Mouse (Mus musculus): ENCODE data around the gene Lin7b. TPM values are rescaled to one million over a fixed set of nuclear protein-coding genes. Genes with fewer than 3 reads are reported as not detected.

Lin7b gene
- polyA plus RNA-seq, 1 experiment, result not detected

DNA sequence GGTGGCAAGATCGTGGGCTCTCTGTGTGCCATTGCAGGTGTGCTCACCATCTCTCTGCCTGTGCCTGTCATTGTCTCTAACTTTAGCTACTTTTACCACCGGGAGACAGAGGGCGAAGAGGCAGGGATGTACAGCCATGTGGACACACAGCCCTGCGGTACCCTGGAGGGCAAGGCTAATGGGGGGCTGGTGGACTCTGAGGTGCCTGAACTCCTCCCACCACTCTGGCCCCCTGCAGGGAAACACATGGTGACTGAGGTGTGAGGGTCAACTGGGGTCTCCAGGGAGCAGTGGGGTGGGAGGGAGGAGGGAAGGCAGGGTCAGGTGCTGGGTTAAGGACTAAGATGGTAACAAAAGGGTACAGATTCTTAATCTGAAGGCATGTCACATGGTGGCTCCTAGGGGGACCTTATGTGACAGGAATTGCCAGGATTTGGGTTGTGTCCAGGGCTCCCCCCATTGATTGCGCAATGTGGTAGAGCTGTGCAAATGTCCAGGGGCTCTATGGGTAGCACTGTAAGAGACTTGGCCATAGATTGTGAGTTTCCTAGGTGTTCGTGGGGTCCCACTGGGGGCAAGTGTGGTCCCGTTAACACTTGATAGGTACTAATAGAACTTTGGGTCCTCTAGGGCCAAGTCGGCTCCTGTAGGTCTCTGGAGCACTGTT, 39.2 kb upstream of the Lin7b start:
- H3K27ac ChIP-seq (ENCODE audit: insufficient read depth, low read depth, low read length), result no peak overlapping the region
- 88% methylated on average over 8 of the region's 8 CpGs for WGBS

DNA sequence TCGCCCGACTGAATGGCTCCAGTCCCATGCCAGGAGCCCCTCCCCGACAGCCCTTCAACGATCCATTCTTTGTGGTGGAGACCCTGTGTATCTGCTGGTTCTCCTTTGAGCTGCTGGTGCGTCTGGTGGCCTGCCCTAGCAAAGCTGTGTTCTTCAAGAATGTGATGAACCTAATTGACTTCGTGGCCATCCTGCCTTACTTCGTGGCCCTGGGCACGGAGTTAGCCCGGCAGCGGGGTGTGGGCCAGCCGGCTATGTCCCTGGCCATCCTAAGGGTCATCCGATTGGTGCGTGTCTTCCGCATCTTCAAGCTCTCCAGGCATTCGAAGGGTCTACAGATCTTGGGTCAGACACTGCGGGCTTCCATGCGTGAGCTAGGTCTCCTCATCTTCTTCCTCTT, 38.6 kb upstream of the Lin7b start:
- Histone ChIP-seq H3K27ac (ENCODE audit: insufficient read depth, low read depth, low read length) (no peak overlapping the region), H3K4me1 (ENCODE audit: control insufficient read depth, insufficient read depth, low read length) (peaks cover 17% of the 10 kb centered on the region; the same call in 1 of the 2 replicates), H3K4me3 (ENCODE audit: insufficient read depth, low read depth, low read length) (no peak overlapping the region)
- no peak for TF ChIP-seq CTCF (IDR thresholded peaks at IDR 0.05; ENCODE audit: insufficient read depth, low read depth, low read length)
- TF ChIP-seq POLR2A (IDR thresholded peaks at IDR 0.05; ENCODE audit: insufficient read depth, low read depth, low read length), result no peak
- 84% methylated on average over 17 of the region's 17 CpGs for WGBS

More for the DNA sequence above, 39.2 kb upstream of the Lin7b start:
- TF ChIP-seq CTCF (IDR thresholded peaks at IDR 0.05; ENCODE audit: insufficient read depth, low read depth, low read length), result no peak
- no peak for TF ChIP-seq POLR2A (IDR thresholded peaks at IDR 0.05; ENCODE audit: insufficient read depth, low read depth, low read length)
- Histone ChIP-seq H3K4me1 (ENCODE audit: control insufficient read depth, insufficient read depth, low read length) (peaks cover 22% of the 10 kb centered on the region; the same call in 1 of the 2 replicates), H3K4me3 (ENCODE audit: insufficient read depth, low read depth, low read length) (no peak overlapping the region)

DNA sequence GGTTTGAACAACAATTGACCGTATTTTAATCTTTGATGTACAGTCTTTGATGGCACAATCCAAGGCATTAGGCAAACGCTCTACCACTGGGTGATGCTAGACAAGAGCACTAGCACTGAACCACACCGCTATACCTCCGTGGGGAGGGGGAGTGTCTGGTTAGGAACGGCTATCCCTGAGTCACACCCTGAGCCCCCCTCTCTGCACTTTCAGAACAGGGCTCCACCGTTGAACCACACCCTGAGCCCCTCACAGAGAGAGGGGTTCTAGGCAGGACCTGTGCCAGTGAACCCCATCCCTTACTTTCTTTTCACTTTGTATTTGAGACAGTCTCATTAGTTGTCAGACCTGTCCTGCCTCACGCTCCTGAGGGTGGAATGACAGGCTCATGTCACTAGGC, 38.0 kb upstream of the Lin7b start:
- 75% methylated on average over 7 of the region's 7 CpGs for WGBS
- Histone ChIP-seq H3K27ac (ENCODE audit: insufficient read depth, low read depth, low read length) (no peak overlapping the region), H3K4me3 (ENCODE audit: insufficient read depth, low read depth, low read length) (no peak overlapping the region), H3K4me1 (ENCODE audit: control insufficient read depth, insufficient read depth, low read length) (peaks cover 11% of the 10 kb centered on the region; the same call in 1 of the 2 replicates)
- TF ChIP-seq POLR2A (IDR thresholded peaks at IDR 0.05; ENCODE audit: insufficient read depth, low read depth, low read length) (no peak), CTCF (IDR thresholded peaks at IDR 0.05; ENCODE audit: insufficient read depth, low read depth, low read length) (no peak)

- no peak overlapping the region for H3K4me3 ChIP-seq (ENCODE audit: insufficient read depth, low read depth, low read length)
- no peak overlapping the region for H3K27ac ChIP-seq (ENCODE audit: insufficient read depth, low read depth, low read length)
- peaks cover 10% of the 10 kb centered on the region; the same call in 1 of the 2 replicates for H3K4me1 ChIP-seq (ENCODE audit: control insufficient read depth, insufficient read depth, low read length)
- TF ChIP-seq CTCF (IDR thresholded peaks at IDR 0.05; ENCODE audit: insufficient read depth, low read depth, low read length) (no peak), POLR2A (IDR thresholded peaks at IDR 0.05; ENCODE audit: insufficient read depth, low read depth, low read length) (no peak)
- WGBS, result 80% methylated on average over 10 of the region's 10 CpGs
Measured at GRCm38 (mm10) chr7:45407836-45408235, 37.5 kb upstream of the Lin7b start.

- Histone ChIP-seq H3K27ac (ENCODE audit: insufficient read depth, low read depth, low read length) (no peak overlapping the region), H3K4me1 (ENCODE audit: control insufficient read depth, insufficient read depth, low read length) (peaks cover 10% of the 10 kb centered on the region; the same call in 1 of the 2 replicates), H3K4me3 (ENCODE audit: insufficient read depth, low read depth, low read length) (peak overlapping the region; percentile 13)
- no peak for TF ChIP-seq CTCF (IDR thresholded peaks at IDR 0.05; ENCODE audit: insufficient read depth, low read depth, low read length)
- no peak for TF ChIP-seq POLR2A (IDR thresholded peaks at IDR 0.05; ENCODE audit: insufficient read depth, low read depth, low read length)
- WGBS, result 2% methylated on average over 114 of the region's 114 CpGs
Measured at GRCm38 (mm10) chr7:45406157-45407156, 36.1 kb upstream of the Lin7b start.

DNA sequence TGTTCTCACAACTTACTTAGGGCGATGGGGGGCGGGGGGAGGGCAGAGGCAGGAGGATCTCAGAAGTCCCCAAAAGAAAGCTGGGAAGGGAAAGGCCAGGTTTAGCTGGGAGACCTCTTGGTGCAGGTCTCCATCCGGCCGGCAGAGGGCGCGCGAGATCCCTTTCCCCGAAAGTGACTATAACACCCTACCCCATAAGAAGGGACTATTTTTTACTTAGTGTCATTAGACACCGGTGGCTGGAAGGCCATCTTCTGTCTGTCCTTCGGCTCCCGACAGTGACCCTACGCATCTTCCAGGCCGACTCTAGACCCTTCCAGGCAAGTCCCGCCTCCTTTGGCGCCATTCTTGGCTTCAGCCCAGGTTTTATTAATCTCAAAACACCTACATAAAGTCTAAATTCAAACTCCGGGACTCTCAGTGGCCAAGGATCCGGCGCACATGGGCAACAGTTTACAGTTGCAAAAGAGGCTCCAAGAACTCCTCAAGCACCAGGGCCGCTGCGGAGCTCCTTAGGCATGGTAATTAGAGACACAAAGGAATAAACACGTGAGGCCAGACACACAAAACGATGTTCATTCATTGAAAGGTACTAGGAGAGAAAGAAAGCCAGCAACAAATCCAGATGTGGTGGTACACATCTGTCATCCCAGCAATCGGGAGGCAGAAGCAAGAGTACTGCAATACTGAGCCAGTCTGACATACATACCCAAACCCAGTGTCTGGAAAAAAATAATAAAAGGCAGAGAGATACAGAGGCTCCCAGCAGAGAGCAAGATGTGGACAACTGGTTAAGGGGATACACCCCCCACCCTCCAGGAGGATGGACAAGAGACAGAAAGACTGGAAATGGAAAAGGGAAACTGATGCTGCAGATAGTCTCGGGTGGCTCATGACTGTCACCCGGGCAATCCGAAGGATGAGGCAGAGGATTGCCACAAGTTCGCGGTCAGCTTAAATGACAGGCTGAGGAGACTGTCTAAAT, 35.0 kb upstream of the Lin7b start, which contains the start of gene Kcna7:
Gene Kcna7 (plus strand): TSS at position 563 of the 985 bp plus-strand sequence.
- peak; percentile 70 for TF ChIP-seq CTCF (IDR thresholded peaks at IDR 0.05; ENCODE audit: insufficient read depth, low read depth, low read length)
- no peak for TF ChIP-seq POLR2A (IDR thresholded peaks at IDR 0.05; ENCODE audit: insufficient read depth, low read depth, low read length)
- peak within 1 kb of the TSS; percentile 13 for H3K4me3 ChIP-seq (ENCODE audit: insufficient read depth, low read depth, low read length)
- WGBS, result 11% methylated on average over 28 of the region's 28 CpGs
- no peak within 1 kb of the TSS for H3K27ac ChIP-seq (ENCODE audit: insufficient read depth, low read depth, low read length)
- H3K4me1 ChIP-seq (ENCODE audit: control insufficient read depth, insufficient read depth, low read length), result peaks cover 10% of the 10 kb centered on the region; the same call in 1 of the 2 replicates

- Histone ChIP-seq H3K4me1 (ENCODE audit: control insufficient read depth, insufficient read depth, low read length) (peaks cover 10% of the 10 kb centered on the region; the same call in 1 of the 2 replicates), H3K27ac (ENCODE audit: insufficient read depth, low read depth, low read length) (no peak overlapping the region), H3K4me3 (ENCODE audit: insufficient read depth, low read depth, low read length) (no peak overlapping the region)
- WGBS, result 42% methylated on average over 6 of the region's 6 CpGs
- TF ChIP-seq POLR2A (IDR thresholded peaks at IDR 0.05; ENCODE audit: insufficient read depth, low read depth, low read length) (no peak), CTCF (IDR thresholded peaks at IDR 0.05; ENCODE audit: insufficient read depth, low read depth, low read length) (no peak)
Measured at GRCm38 (mm10) chr7:45403532-45404261, 33.3 kb upstream of the Lin7b start.

All from olfactory bulb, adult 2 months (tissue).